Mouse (Mus musculus) bone marrow macrophage, adult 2 months (primary cell): Measurements from ENCODE around the gene Usp13.

ENCODE experiments used
- CTCF ChIP-seq: IDR thresholded peaks from 2 replicates; pipeline ENCODE4 v1.5.1; 2012; ENCODE audit warnings: low read depth, mild to moderate bottlenecking, low read length, moderate library complexity
- POLR2A ChIP-seq: IDR thresholded peaks from 2 replicates; pipeline ENCODE4 v1.6.1; 2012; ENCODE audit warnings: mild to moderate bottlenecking, low read depth, low read length, borderline replicate concordance

- TF ChIP-seq POLR2A (no peak), CTCF (no peak)
Measured at GRCm38 (mm10) chr3:32818327-32818900, 1.1 kb downstream of the Usp13 start.
